Mouse (Mus musculus): ENCODE measurements around the gene Cryzl2.

- no peak for TF ChIP-seq TAL1 (IDR thresholded peaks at IDR 0.05; ENCODE audit: low read length)
- no peak for TF ChIP-seq GATA1 (IDR thresholded peaks at IDR 0.05; ENCODE audit: low read length)
Measured at GRCm38 (mm10) chr1:157416628-157417027, 41.7 kb upstream of the Cryzl2 start.

Measured in erythroblast, embryonic 14.5 days (primary cell).